Mouse (Mus musculus): ENCODE data around the gene Ccnt2. TPM values are rescaled to one million over a fixed set of nuclear protein-coding genes. Genes with fewer than 3 reads are reported as not detected.

The Ccnt2 gene
- polyA plus RNA-seq, 1 experiment from 2014 or later = 15.8 TPM

- no peaks in the 10 kb centered on the region for H3K27me3 ChIP-seq (ENCODE audit: insufficient read depth, low read length)
- no peak for ATAC-seq
- 35% methylated on average over 7 of the region's 7 CpGs for WGBS (ENCODE audit: insufficient replicate concordance)
These were observed 76.2 kb downstream of the Ccnt2 start for GRCm38 (mm10) chr1:127850075-127850610.

GRCm38 (mm10) chr1:127854486-127855222 lies 80.7 kb downstream of the Ccnt2 start, which contains the start of gene Map3k19:
Gene Map3k19, minus strand, starts transcription at chr1:127855031.
- TF ChIP-seq CTCF (IDR thresholded peaks at IDR 0.05; ENCODE audit: low read depth) (no peak), EP300 (IDR thresholded peaks at IDR 0.05; ENCODE audit: low read depth) (no peak)
- no peak within 1 kb of the TSS for H3K4me2 ChIP-seq (ENCODE audit: low read depth, low read length)
- peaks cover 2% of the 10 kb centered on the region; the same call in 1 of the 2 replicates for H3K9me3 ChIP-seq (ENCODE audit: low read length)
- H3K27ac ChIP-seq (ENCODE audit: low read depth) = no peak within 1 kb of the TSS
- no peaks in the 10 kb centered on the region for H3K36me3 ChIP-seq (replicated peaks; ENCODE audit: insufficient read depth, low read length)
- ATAC-seq (no peak), DNase-seq (no peak)
- no peak within 1 kb of the TSS for H3K4me3 ChIP-seq (ENCODE audit: low read depth, low read length)
- no peak within 1 kb of the TSS for H3K9ac ChIP-seq (replicated peaks)
- H3K4me1 ChIP-seq (ENCODE audit: insufficient read depth) = no peaks in the 10 kb centered on the region
- 81% methylated on average over 14 of the region's 14 CpGs for WGBS (ENCODE audit: insufficient replicate concordance)
- H3K27me3 ChIP-seq (ENCODE audit: insufficient read depth, low read length) = no peaks in the 10 kb centered on the region

More at GRCm38 (mm10) chr1:127850075-127850610, 76.2 kb downstream of the Ccnt2 start:
- H3K4me2 ChIP-seq (ENCODE audit: low read depth, low read length) = no peak overlapping the region
- no peaks in the 10 kb centered on the region for H3K4me1 ChIP-seq (ENCODE audit: insufficient read depth)
- no peak overlapping the region for H3K27ac ChIP-seq (ENCODE audit: low read depth)
- no peak overlapping the region for H3K4me3 ChIP-seq (ENCODE audit: low read depth, low read length)
- TF ChIP-seq EP300 (IDR thresholded peaks at IDR 0.05; ENCODE audit: low read depth) (no peak), CTCF (IDR thresholded peaks at IDR 0.05; ENCODE audit: low read depth) (no peak)
- peaks cover 2% of the 10 kb centered on the region; the same call in 1 of the 2 replicates for H3K9me3 ChIP-seq (ENCODE audit: low read length)
- H3K36me3 ChIP-seq (replicated peaks; ENCODE audit: insufficient read depth, low read length) = no peaks in the 10 kb centered on the region
- no peak overlapping the region for H3K9ac ChIP-seq (replicated peaks)
- DNase-seq = no peak

Other genes with a start within 250 kb of the Ccnt2 start
- 0.65 and 0.98 TPM in 2 replicates for gene Tmem163, start 94.6 kb upstream of the Ccnt2 start, polyA plus RNA-seq (2015; fragmentation: Nextera tagmentation; extraction: Ambion mirVana)
- gene Acmsd, start 44.8 kb upstream of the Ccnt2 start, polyA plus RNA-seq (2015; fragmentation: Nextera tagmentation; extraction: Ambion mirVana) = 2.5 and 3.2 TPM in 2 replicates
- gene Map3k19, start 80.9 kb downstream of the Ccnt2 start, polyA plus RNA-seq (2015; fragmentation: Nextera tagmentation; extraction: Ambion mirVana) = not detected in 2 replicates
- gene Rab3gap1, start 94.6 kb downstream of the Ccnt2 start, polyA plus RNA-seq (2015; fragmentation: Nextera tagmentation; extraction: Ambion mirVana) = 8.3 and 8.9 TPM in 2 replicates

Data from liver, postnatal 0 days (tissue).